Mouse (Mus musculus): ENCODE measurements around the gene Cep170b. TPM values are rescaled to one million over a fixed set of nuclear protein-coding genes. Genes with fewer than 3 reads are reported as not detected.

The Cep170b gene
- polyA plus RNA-seq, 1 experiment from 2014 or later: 5.3 TPM

DNA sequence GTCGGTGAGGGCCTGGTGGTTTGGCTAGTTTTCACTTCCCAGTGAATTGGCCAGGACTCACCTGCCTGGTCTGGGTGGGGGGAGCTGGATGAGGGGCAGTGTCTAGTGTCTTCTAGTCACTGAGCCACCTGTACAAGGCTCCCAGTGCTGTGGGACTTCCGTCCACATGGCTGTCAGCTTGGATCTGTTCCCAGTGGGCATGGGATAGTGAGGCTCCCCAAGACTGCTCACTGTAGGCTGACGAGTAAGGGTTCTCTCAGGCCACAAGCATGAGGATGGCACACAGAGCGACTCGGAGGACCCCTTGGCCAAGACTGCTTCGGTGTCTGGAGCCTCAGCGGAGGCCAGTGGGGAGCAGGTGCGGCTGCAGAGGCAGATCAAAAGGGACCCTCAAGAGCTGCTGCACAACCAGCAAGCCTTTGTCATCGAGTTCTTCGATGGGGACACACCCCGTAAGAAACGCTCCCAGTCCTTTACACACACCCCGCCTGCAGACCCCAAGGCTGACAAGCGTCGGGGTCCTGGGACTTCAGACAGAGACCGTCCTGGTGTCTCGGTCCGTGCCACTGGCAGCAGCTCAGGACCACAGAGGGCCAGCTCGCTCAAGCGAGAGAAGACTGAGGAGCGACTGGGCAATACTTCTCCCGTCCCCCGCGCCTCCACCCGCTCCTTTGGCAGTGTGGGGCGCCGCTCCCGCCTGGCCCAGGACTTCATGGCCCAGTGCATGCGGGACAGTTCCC, 15.8 kb downstream of the Cep170b start:
- no peak for DNase-seq (ENCODE audit: low spot score)
- Histone ChIP-seq H3K36me3 (replicated peaks; ENCODE audit: control insufficient read depth, insufficient read depth, low read depth, low read length) (peaks cover 4% of the 10 kb centered on the region), H3K27me3 (ENCODE audit: control insufficient read depth, insufficient read depth, low read length) (no peaks in the 10 kb centered on the region), H3K27ac (replicated peaks; ENCODE audit: low read depth, low read length) (no peak overlapping the region), H3K9ac (replicated peaks; ENCODE audit: low read length) (no peak overlapping the region), H3K4me1 (ENCODE audit: control insufficient read depth, insufficient read depth, low read length) (no peaks in the 10 kb centered on the region), H3K4me2 (ENCODE audit: low read depth, low read length) (no peak overlapping the region), H3K4me3 (ENCODE audit: low read depth, low read length) (no peak overlapping the region), H3K9me3 (replicated peaks; ENCODE audit: control insufficient read depth, low read length) (no peaks in the 10 kb centered on the region)
- ATAC-seq (replicated peaks; ENCODE audit: insufficient number of reproducible peaks, low FRiP score, low TSS enrichment, low read depth): no peak
- WGBS: 90% methylated on average over 29 of the region's 29 CpGs

DNA sequence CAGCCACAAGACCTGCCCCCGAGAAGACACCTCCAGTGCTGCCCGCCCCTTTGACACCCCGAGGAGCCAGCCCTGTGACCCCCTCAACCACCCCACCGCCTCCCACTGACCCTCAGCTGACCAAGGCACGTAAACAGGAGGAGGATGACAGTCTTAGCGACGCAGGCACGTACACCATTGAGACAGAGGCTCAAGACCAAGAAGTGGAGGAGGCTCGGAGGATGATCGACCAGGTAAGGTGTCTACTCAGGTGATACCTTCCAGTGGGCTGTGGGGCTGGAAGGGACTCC, 16.3 kb downstream of the Cep170b start:
- H3K27ac ChIP-seq (replicated peaks; ENCODE audit: low read depth, low read length): no peak overlapping the region
- no peak for ATAC-seq (replicated peaks; ENCODE audit: insufficient number of reproducible peaks, low FRiP score, low TSS enrichment, low read depth)
- no peak overlapping the region for H3K9ac ChIP-seq (replicated peaks; ENCODE audit: low read length)
- WGBS: 89% methylated on average over 10 of the region's 10 CpGs
- H3K27me3 ChIP-seq (ENCODE audit: control insufficient read depth, insufficient read depth, low read length): no peaks in the 10 kb centered on the region
- H3K4me3 ChIP-seq (ENCODE audit: low read depth, low read length): no peak overlapping the region
- DNase-seq (ENCODE audit: low spot score): no peak
- H3K4me2 ChIP-seq (ENCODE audit: low read depth, low read length): no peak overlapping the region
- H3K9me3 ChIP-seq (replicated peaks; ENCODE audit: control insufficient read depth, low read length): no peaks in the 10 kb centered on the region
- H3K4me1 ChIP-seq (ENCODE audit: control insufficient read depth, insufficient read depth, low read length): no peaks in the 10 kb centered on the region
- H3K36me3 ChIP-seq (replicated peaks; ENCODE audit: control insufficient read depth, insufficient read depth, low read depth, low read length): peaks cover 4% of the 10 kb centered on the region

DNA sequence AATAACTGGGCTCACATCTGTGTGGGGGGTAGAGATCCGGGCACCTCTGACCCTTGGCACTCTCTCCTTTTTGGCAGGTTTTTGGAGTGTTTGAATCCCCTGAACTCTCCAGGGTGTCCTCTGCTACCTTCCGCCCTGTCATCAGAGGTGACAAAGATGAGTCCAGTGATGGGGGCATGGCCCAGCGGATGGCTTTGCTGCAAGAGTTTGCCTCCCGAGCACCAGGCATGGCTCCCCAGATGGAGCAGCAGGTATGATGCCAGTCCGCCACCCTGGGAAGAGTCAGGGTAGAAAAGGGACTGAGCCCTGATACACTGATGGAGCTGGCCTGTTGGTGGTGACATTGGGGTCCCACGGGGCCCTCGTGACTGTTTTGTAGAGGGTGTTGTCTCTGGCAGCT, 16.8 kb downstream of the Cep170b start:
- H3K4me2 ChIP-seq (ENCODE audit: low read depth, low read length): no peak overlapping the region
- ATAC-seq (replicated peaks; ENCODE audit: insufficient number of reproducible peaks, low FRiP score, low TSS enrichment, low read depth): no peak
- no peak for DNase-seq (ENCODE audit: low spot score)
- WGBS: 88% methylated on average over 7 of the region's 7 CpGs
- no peak overlapping the region for H3K4me3 ChIP-seq (ENCODE audit: low read depth, low read length)
- H3K9me3 ChIP-seq (replicated peaks; ENCODE audit: control insufficient read depth, low read length): no peaks in the 10 kb centered on the region
- no peaks in the 10 kb centered on the region for H3K27me3 ChIP-seq (ENCODE audit: control insufficient read depth, insufficient read depth, low read length)
- no peak overlapping the region for H3K27ac ChIP-seq (replicated peaks; ENCODE audit: low read depth, low read length)
- H3K36me3 ChIP-seq (replicated peaks; ENCODE audit: control insufficient read depth, insufficient read depth, low read depth, low read length): peaks cover 4% of the 10 kb centered on the region
- H3K4me1 ChIP-seq (ENCODE audit: control insufficient read depth, insufficient read depth, low read length): no peaks in the 10 kb centered on the region
- H3K9ac ChIP-seq (replicated peaks; ENCODE audit: low read length): no peak overlapping the region

DNA sequence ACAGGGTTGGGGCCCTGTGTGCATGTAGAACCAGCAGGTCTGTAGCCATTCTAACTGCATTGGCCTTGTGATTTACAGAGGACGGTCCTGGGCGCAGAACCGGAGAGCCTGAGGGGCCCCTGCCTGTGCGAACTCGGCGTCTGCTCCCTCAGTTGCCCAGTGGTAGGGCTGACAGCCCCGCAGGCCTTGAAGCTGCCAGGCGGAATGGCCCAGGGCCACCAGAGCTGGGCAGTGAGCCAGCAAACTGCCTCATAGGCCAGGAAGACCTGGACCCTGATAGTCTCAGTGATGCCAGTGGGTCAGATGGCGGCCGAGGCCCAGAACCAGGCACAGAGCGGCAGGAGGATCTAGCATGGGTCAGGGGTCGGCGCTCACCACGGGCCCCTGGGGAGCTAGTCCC, 17.5 kb downstream of the Cep170b start:
- Histone ChIP-seq H3K27me3 (ENCODE audit: control insufficient read depth, insufficient read depth, low read length) (no peaks in the 10 kb centered on the region), H3K9ac (replicated peaks; ENCODE audit: low read length) (no peak overlapping the region), H3K9me3 (replicated peaks; ENCODE audit: control insufficient read depth, low read length) (no peaks in the 10 kb centered on the region), H3K27ac (replicated peaks; ENCODE audit: low read depth, low read length) (no peak overlapping the region), H3K4me2 (ENCODE audit: low read depth, low read length) (no peak overlapping the region), H3K36me3 (replicated peaks; ENCODE audit: control insufficient read depth, insufficient read depth, low read depth, low read length) (peaks cover 4% of the 10 kb centered on the region), H3K4me1 (ENCODE audit: control insufficient read depth, insufficient read depth, low read length) (no peaks in the 10 kb centered on the region), H3K4me3 (ENCODE audit: low read depth, low read length) (no peak overlapping the region)
- no peak for DNase-seq (ENCODE audit: low spot score)
- no peak for ATAC-seq (replicated peaks; ENCODE audit: insufficient number of reproducible peaks, low FRiP score, low TSS enrichment, low read depth)
- WGBS: 94% methylated on average over 14 of the region's 14 CpGs

DNA sequence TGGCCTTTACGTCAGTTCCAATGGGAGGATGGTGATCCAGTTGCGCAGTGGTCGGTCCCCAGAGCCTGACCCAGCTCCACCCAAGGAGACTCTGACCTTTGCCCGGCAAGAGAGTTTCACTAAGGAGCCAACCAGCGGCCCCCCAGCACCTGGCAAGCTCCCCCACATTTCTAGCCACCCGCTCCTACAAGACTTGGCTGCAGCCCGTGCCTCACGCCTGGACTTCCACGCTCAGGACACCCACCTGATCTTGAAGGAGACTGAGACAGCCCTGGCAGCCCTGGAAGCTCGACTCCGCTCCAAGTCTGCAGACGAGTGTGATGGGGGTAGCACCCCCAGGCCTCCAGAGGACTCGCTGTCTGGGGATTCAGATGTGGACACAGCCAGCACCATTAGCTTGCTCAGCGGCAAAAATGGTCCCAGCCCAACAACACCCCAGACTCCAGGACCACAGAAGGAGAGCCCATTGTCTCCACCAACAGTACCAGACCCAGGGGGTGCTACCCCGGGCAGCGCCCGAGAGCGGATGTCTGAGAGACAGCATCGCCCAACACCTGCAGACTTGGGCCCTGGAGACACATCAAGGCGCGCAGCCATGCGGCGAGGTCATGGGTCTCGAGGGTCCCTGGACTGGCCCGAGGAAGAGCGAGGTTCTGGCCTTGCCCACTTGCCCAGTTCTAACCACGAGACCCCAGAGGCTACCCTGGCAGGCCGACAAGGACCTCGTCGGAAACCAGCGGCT, 18.2 kb downstream of the Cep170b start:
- Histone ChIP-seq H3K9me3 (replicated peaks; ENCODE audit: control insufficient read depth, low read length) (no peaks in the 10 kb centered on the region), H3K4me3 (ENCODE audit: low read depth, low read length) (no peak overlapping the region), H3K27ac (replicated peaks; ENCODE audit: low read depth, low read length) (no peak overlapping the region), H3K27me3 (ENCODE audit: control insufficient read depth, insufficient read depth, low read length) (no peaks in the 10 kb centered on the region), H3K4me2 (ENCODE audit: low read depth, low read length) (no peak overlapping the region), H3K36me3 (replicated peaks; ENCODE audit: control insufficient read depth, insufficient read depth, low read depth, low read length) (peaks cover 4% of the 10 kb centered on the region), H3K9ac (replicated peaks; ENCODE audit: low read length) (no peak overlapping the region), H3K4me1 (ENCODE audit: control insufficient read depth, insufficient read depth, low read length) (no peaks in the 10 kb centered on the region; the same call in 1 of the 2 replicates)
- ATAC-seq (replicated peaks; ENCODE audit: insufficient number of reproducible peaks, low FRiP score, low TSS enrichment, low read depth) (no peak), DNase-seq (ENCODE audit: low spot score) (no peak)
- WGBS: 92% methylated on average over 31 of the region's 31 CpGs

DNA sequence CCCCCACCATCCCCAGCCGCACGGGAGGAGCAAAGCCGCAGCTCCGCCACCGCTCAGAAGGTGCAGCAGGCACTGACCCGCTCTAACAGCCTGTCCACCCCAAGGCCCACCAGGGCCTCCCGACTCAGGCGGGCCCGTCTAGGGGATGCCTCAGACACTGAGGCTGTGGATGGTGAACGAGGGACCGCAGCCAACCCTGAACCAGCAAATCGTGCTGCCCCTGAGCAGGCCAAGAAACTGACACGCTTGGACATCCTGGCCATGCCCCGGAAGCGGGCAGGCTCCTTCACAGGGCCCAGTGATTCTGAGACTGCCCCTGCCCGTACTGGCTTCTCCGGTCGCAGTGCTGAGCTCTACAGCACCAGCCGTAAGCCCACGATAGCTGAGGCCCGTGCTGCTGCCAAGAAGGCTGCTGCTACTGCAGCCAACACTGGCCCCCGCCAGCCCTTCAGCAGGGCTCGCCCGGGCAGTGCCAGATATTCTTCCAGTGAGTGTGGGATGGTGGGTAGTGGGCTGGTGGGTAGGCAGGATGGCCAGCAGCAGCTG, 18.8 kb downstream of the Cep170b start:
- Histone ChIP-seq H3K36me3 (replicated peaks; ENCODE audit: control insufficient read depth, insufficient read depth, low read depth, low read length) (peaks cover 4% of the 10 kb centered on the region), H3K9ac (replicated peaks; ENCODE audit: low read length) (no peak overlapping the region)
- DNase-seq (ENCODE audit: low spot score): no peak

DNA sequence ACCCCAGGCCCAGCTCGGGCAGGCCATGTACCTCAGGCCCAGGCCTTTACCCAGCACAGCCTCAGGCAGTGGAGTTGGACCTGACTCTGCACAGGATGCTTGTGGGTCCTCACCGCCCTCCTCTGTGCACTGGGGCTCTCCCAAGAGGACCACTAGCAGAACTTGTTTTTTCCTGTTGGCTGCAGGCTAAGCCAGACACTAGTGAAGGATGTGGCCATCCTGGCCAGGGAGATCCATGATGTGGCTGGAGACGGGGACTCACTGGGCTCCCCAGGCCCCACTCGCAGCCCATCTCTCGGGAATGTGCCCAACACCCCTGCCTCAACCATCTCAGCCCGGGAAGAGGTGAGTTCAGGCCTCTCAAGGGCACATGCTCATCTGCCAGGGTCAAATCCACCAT, 22.5 kb downstream of the Cep170b start:
- DNase-seq (ENCODE audit: low spot score) (no peak), ATAC-seq (replicated peaks; ENCODE audit: insufficient number of reproducible peaks, low FRiP score, low TSS enrichment, low read depth) (no peak)
- peaks cover 2% of the 10 kb centered on the region for H3K36me3 ChIP-seq (replicated peaks; ENCODE audit: control insufficient read depth, insufficient read depth, low read depth, low read length)

More for the DNA sequence above, 18.8 kb downstream of the Cep170b start:
- H3K4me3 ChIP-seq (ENCODE audit: low read depth, low read length): no peak overlapping the region
- 90% methylated on average over 24 of the region's 24 CpGs for WGBS
- no peak overlapping the region for H3K4me2 ChIP-seq (ENCODE audit: low read depth, low read length)
- ATAC-seq (replicated peaks; ENCODE audit: insufficient number of reproducible peaks, low FRiP score, low TSS enrichment, low read depth): no peak
- no peaks in the 10 kb centered on the region for H3K9me3 ChIP-seq (replicated peaks; ENCODE audit: control insufficient read depth, low read length)
- H3K27ac ChIP-seq (replicated peaks; ENCODE audit: low read depth, low read length): no peak overlapping the region
- no peaks in the 10 kb centered on the region; the same call in 1 of the 2 replicates for H3K4me1 ChIP-seq (ENCODE audit: control insufficient read depth, insufficient read depth, low read length)
- H3K27me3 ChIP-seq (ENCODE audit: control insufficient read depth, insufficient read depth, low read length): no peaks in the 10 kb centered on the region

More for the DNA sequence above, 22.5 kb downstream of the Cep170b start:
- no peak overlapping the region for H3K27ac ChIP-seq (replicated peaks; ENCODE audit: low read depth, low read length)
- H3K27me3 ChIP-seq (ENCODE audit: control insufficient read depth, insufficient read depth, low read length): no peaks in the 10 kb centered on the region
- H3K9me3 ChIP-seq (replicated peaks; ENCODE audit: control insufficient read depth, low read length): no peaks in the 10 kb centered on the region
- H3K9ac ChIP-seq (replicated peaks; ENCODE audit: low read length): no peak overlapping the region
- H3K4me2 ChIP-seq (ENCODE audit: low read depth, low read length): no peak overlapping the region
- peaks cover 4% of the 10 kb centered on the region; the same call in 1 of the 2 replicates for H3K4me1 ChIP-seq (ENCODE audit: control insufficient read depth, insufficient read depth, low read length)
- 64% methylated on average over 6 of the region's 6 CpGs for WGBS
- H3K4me3 ChIP-seq (ENCODE audit: low read depth, low read length): no peak overlapping the region

All from embryonic facial prominence, embryonic 11.5 days (tissue).